Mouse (Mus musculus) limb, embryonic 15.5 days (tissue): ENCODE results near the gene Zfp119a. TPM values are rescaled to one million over a fixed set of nuclear protein-coding genes. Genes with fewer than 3 reads are reported as not detected.

ENCODE experiments used
- ATAC-seq: fragments of 200-750 bp; cut with Nextera tagmentation; 2 replicates; pipeline ENCODE4 v1.8.0; 2017; ENCODE audit warnings: low read depth, moderate TSS enrichment; ENCODE audit not compliant: insufficient number of reproducible peaks, low FRiP score, low TSS enrichment
- H3K27ac ChIP-seq: fragments of 300-500 bp; sonication (generic); 2 replicates; pipeline ENCODE4 v1.5.1; 2015; ENCODE audit warnings: moderate library complexity, mild to moderate bottlenecking, inconsistent platforms
- H3K27me3 ChIP-seq: fragments of 300-500 bp; sonication (generic); 2 replicates; pipeline ENCODE4 v1.6.1; 2015; ENCODE audit warnings: inconsistent platforms
- H3K36me3 ChIP-seq: fragments of 300-500 bp; sonication (generic); 2 replicates; pipeline ENCODE4 v1.6.1; 2015; ENCODE audit warnings: inconsistent platforms
- H3K4me1 ChIP-seq: fragments of 300-500 bp; sonication (generic); 2 replicates; pipeline ENCODE4 v1.6.1; 2015; ENCODE audit warnings: inconsistent platforms
- H3K4me2 ChIP-seq: fragments of 300-500 bp; sonication (generic); 2 replicates; pipeline ENCODE4 v1.6.1; 2015; ENCODE audit warnings: mild to moderate bottlenecking, inconsistent platforms
- H3K4me3 ChIP-seq: fragments of 300-500 bp; sonication (generic); 2 replicates; pipeline ENCODE4 v1.5.1; 2015; ENCODE audit warnings: mild to moderate bottlenecking, inconsistent platforms
- H3K9ac ChIP-seq: fragments of 300-500 bp; sonication (generic); 2 replicates; pipeline ENCODE4 v1.6.1; 2015; ENCODE audit warnings: inconsistent platforms
- H3K9me3 ChIP-seq: fragments of 300-500 bp; sonication (generic); 2 replicates; pipeline ENCODE4 v1.6.1; 2016; ENCODE audit warnings: inconsistent platforms
- WGBS: fragments of 180-500 bp; shearing (Covaris S2); methylation state at CpG from one replicate; pipeline ENCODE4 v1.1.7; 2015; 5-methylcytosine and 5-hydroxymethylcytosine counted together
- polyA plus RNA-seq: library from polyadenylated mRNA; unstranded; fragments of >200 nt; fragmentation: Nextera tagmentation; extraction: Ambion mirVana; gene quantifications from 2 replicates; pipeline ENCODE4 v1.2.1, GENCODE M21; 2015

Gene Zfp119a
- polyA plus RNA-seq, 1 experiment from 2014 or later = 10.0 TPM

DNA sequence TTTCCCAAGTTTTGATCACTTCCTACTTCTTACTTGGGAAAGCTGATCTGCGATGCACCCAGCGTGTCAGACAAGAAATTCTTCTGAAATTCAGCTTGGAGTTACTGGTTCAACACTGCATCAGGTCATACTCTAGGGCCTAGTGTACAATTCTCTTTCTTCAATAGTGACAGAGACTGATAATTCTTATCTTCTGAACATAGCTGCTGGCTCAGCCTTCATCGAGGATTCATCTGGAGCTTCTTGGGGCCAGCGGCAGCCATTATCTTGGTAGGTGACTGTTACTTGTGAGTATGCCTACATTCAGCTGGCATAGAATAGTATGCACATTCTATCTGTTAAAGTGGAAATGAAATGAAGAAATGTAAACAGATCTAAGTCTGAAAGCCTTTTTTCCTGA, 61.9 kb downstream of the Zfp119a start:
- Histone ChIP-seq H3K4me1 (no peaks in the 10 kb centered on the region), H3K9ac (no peak overlapping the region), H3K4me2 (no peak overlapping the region), H3K9me3 (no peaks in the 10 kb centered on the region), H3K27ac (no peak overlapping the region), H3K27me3 (no peaks in the 10 kb centered on the region), H3K4me3 (no peak overlapping the region), H3K36me3 (no peaks in the 10 kb centered on the region)
- 89% methylated on average over 4 of the region's 4 CpGs for WGBS
- no peak for ATAC-seq

Other genes starting within 250 kb of the Zfp119a start
- 7.6 and 7.7 TPM in 2 replicates for gene Pot1b, start 166.3 kb downstream of the Zfp119a start, polyA plus RNA-seq
- gene Adgre4, start 128.9 kb downstream of the Zfp119a start, polyA plus RNA-seq = 0.33 and 0.53 TPM in 2 replicates
- 13.5 and 14.4 TPM in 2 replicates for gene Zfp959, start 13.2 kb upstream of the Zfp119a start, polyA plus RNA-seq
- gene Zfp119b, start 70.6 kb upstream of the Zfp119a start, polyA plus RNA-seq = 6.9 and 9.1 TPM in 2 replicates
- 3.3 and 3.8 TPM in 2 replicates for gene Ebi3, start 73.7 kb upstream of the Zfp119a start, polyA plus RNA-seq
- gene Yju2, start 80.2 kb upstream of the Zfp119a start, polyA plus RNA-seq = 21.7 and 22.1 TPM in 2 replicates
- 19.9 and 21.4 TPM in 2 replicates for gene Shd, start 91.5 kb upstream of the Zfp119a start, polyA plus RNA-seq
- gene Fsd1, start 107.6 kb upstream of the Zfp119a start, polyA plus RNA-seq = 12.6 and 18.3 TPM in 2 replicates
- 26.0 and 28.2 TPM in 2 replicates for gene Stap2, start 126.7 kb upstream of the Zfp119a start, polyA plus RNA-seq
- gene Mpnd, start 126.8 kb upstream of the Zfp119a start, polyA plus RNA-seq = 71.2 and 82.9 TPM in 2 replicates
- 210 and 217 TPM in 2 replicates for gene Sh3gl1, start 157.7 kb upstream of the Zfp119a start, polyA plus RNA-seq
- 19.1 and 21.4 TPM in 2 replicates for gene Chaf1a, start 161.5 kb upstream of the Zfp119a start, polyA plus RNA-seq
- gene Ubxn6, start 196.1 kb upstream of the Zfp119a start, polyA plus RNA-seq = 42.1 and 45.6 TPM in 2 replicates
- 103 and 106 TPM in 2 replicates for gene Hdgfl2, start 200.7 kb upstream of the Zfp119a start, polyA plus RNA-seq
- gene Plin4, start 230.9 kb upstream of the Zfp119a start, polyA plus RNA-seq = 0.03 and 0.11 TPM in 2 replicates
- gene Plin5, start 238.7 kb upstream of the Zfp119a start, polyA plus RNA-seq = 0.12 and 0.60 TPM in 2 replicates
- 0.55 and 1.7 TPM in 2 replicates for gene Lrg1, start 243.1 kb upstream of the Zfp119a start, polyA plus RNA-seq